8 mouse cellular contexts compared by ENCODE assay signal in the genomic region with DNA sequence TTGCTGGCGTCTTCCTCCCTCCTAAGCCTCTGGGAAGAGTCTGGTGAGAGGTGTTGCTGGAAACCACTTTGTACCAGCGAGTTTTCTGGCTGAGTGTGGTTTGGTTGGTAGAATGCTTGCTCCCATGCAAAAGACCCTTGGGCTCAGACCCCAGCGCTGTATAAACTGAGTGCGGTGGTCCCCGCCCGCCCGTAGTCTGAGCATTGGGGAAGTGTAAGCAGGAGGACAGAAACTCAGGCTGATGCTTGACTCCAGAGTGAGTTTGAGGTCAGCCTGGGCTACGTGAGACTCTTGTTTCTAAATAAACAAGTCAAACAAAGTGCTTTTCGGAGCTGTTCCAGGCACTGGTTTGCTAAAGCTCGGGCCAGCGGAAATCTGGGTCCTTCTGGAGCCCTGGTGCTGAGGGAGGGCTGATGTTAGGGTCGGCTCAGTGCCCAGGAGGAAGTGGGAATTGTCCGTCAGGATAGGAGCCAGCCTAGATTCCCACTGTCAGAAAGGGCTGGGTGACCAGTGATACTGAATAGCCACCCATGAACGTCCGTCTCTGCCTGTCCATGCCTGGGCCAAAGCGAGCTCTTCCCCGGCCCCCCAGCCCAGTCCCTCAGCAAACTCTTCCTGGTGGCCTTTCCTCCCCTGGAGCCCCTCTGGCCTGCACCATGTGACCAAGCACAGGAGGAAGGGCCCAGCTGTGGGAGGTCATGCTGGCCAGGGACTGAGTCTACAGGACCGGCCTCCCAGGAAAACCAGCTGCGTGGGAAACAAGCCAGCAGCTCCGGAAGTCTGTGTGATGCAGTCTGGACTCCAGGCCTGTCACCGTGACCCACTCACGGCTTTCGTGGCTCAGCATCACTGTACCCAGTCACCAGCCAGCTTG.
A peak's percentile ranks its signal among the peaks of the same experiment; 100 is the strongest.
DNase-seq lines count a peak whose midpoint lies in the region; ATAC-seq lines count a peak whose summit lies in the region.

No protein-coding gene starts in this region.

- no peaks in the 10 kb centered on the region for H3K27me3 ChIP-seq in embryonic facial prominence, embryonic 12.5 days
- no peaks in the 10 kb centered on the region for H3K27me3 ChIP-seq in heart, embryonic 12.5 days (replicated peaks)
- H3K27me3 ChIP-seq in kidney, embryonic 14.5 days (ENCODE audit: control insufficient read depth, insufficient read depth, low read length) = no peaks in the 10 kb centered on the region

- H3K9me3 ChIP-seq in embryonic facial prominence, embryonic 12.5 days = no peaks in the 10 kb centered on the region
- no peaks in the 10 kb centered on the region for H3K9me3 ChIP-seq in heart, embryonic 12.5 days (replicated peaks)
- no peaks in the 10 kb centered on the region for H3K9me3 ChIP-seq in kidney, embryonic 14.5 days (ENCODE audit: control insufficient read depth, low read length)

- H3K4me2 ChIP-seq in embryonic facial prominence, embryonic 12.5 days (replicated peaks) = 0 out of 2 replicates have a peak overlapping the region, but pooled peaks have one; percentile 16
- peak overlapping the region; percentile 23; the same call in 1 of the 2 replicates for H3K4me2 ChIP-seq in heart, embryonic 12.5 days
- no peak overlapping the region; the same call in 1 of the 2 replicates for H3K4me2 ChIP-seq in kidney, embryonic 14.5 days (replicated peaks; ENCODE audit: low read depth, low read length)

- peaks cover 86% of the 10 kb centered on the region for H3K4me1 ChIP-seq in embryonic facial prominence, embryonic 12.5 days
- peaks cover 96% of the 10 kb centered on the region for H3K4me1 ChIP-seq in heart, embryonic 12.5 days (replicated peaks)
- peaks cover 96% of the 10 kb centered on the region for H3K4me1 ChIP-seq in kidney, embryonic 14.5 days (ENCODE audit: control insufficient read depth, insufficient read depth, low read length)

- no peak overlapping the region for H3K9ac ChIP-seq in embryonic facial prominence, embryonic 12.5 days
- H3K9ac ChIP-seq in heart, embryonic 12.5 days = peak overlapping the region; percentile 33; the same call in 1 of the 2 replicates
- H3K9ac ChIP-seq in kidney, embryonic 14.5 days (ENCODE audit: low read depth, low read length) = peak overlapping the region; percentile 13; the same call in 1 of the 2 replicates

- H3K4me3 ChIP-seq in embryonic facial prominence, embryonic 12.5 days = no peak overlapping the region
- H3K4me3 ChIP-seq in heart, embryonic 12.5 days = no peak overlapping the region
- no peak overlapping the region for H3K4me3 ChIP-seq in kidney, embryonic 14.5 days (ENCODE audit: low read length)

- peak; percentile 45 for DNase-seq in embryo, embryonic 10 days (ENCODE audit: low spot score)
- DNase-seq in embryo, embryonic 10.5 days (ENCODE audit: low spot score) = no peak
- DNase-seq in lung, postnatal 14 days = peak; percentile 86
- no peak for DNase-seq in yolk sac, embryonic 10.5 days (ENCODE audit: low spot score)
- no peak for DNase-seq in left cerebral cortex, postnatal 4 days

- ATAC-seq in embryonic facial prominence, embryonic 12.5 days (ENCODE audit: insufficient number of reproducible peaks, insufficient read depth, low FRiP score, low TSS enrichment) = no peak
- peak; percentile 15; the same call in 1 of the 2 replicates for ATAC-seq in heart, embryonic 12.5 days (ENCODE audit: insufficient number of reproducible peaks, low FRiP score)
- peak; percentile 29; the same call in 1 of the 2 replicates for ATAC-seq in kidney, embryonic 14.5 days (ENCODE audit: low FRiP score, low TSS enrichment)

- 51% methylated on average over 23 of the region's 23 CpGs for WGBS in embryonic facial prominence, embryonic 12.5 days
- WGBS in heart, embryonic 12.5 days = 55% methylated on average over 23 of the region's 23 CpGs
- WGBS in kidney, embryonic 14.5 days = 40% methylated on average over 23 of the region's 23 CpGs

- H3K36me3 ChIP-seq in embryonic facial prominence, embryonic 12.5 days = no peaks in the 10 kb centered on the region
- H3K36me3 ChIP-seq in heart, embryonic 12.5 days = no peaks in the 10 kb centered on the region
- no peaks in the 10 kb centered on the region for H3K36me3 ChIP-seq in kidney, embryonic 14.5 days (ENCODE audit: control insufficient read depth, insufficient read depth, low read length)

- H3K27ac ChIP-seq in embryonic facial prominence, embryonic 12.5 days = peak overlapping the region; percentile 72
- H3K27ac ChIP-seq in heart, embryonic 12.5 days (ENCODE audit: poor library complexity, severe bottlenecking) = peak overlapping the region; percentile 79
- peak overlapping the region; percentile 72 for H3K27ac ChIP-seq in kidney, embryonic 14.5 days (ENCODE audit: low read depth, low read length)

- intact Hi-C loops in left cerebral cortex, postnatal 4 days (cut with DNase I) = no loop called here

Comparison
In these comparisons a context has a peak if more than half of its experiments do, and no peak if none do; other contexts are left out.
1. DNase-seq: peak in embryo, embryonic 10 days (single experiment) and lung, postnatal 14 days (single experiment); none in embryo, embryonic 10.5 days (single experiment), yolk sac, embryonic 10.5 days (single experiment) and left cerebral cortex, postnatal 4 days (single experiment).
2. Peak in every context shown above with its lines, with median percentiles within 50 percentile points of each other: H3K27ac ChIP-seq.